Mouse (Mus musculus): ENCODE results near the gene Ccm2l. TPM values are rescaled to one million over a fixed set of nuclear protein-coding genes. Genes with fewer than 3 reads are reported as not detected.

Gene Ccm2l
- total RNA-seq, 1 experiment, result 1.9 TPM

- in situ Hi-C loops (cut with MboI; ENCODE audit: low sequenced_read_pairs in 2 of 2, unreplicated experiment in 2 of 2), result loop anchor here in 1 of 2 experiments (25.0 kb wide), 1 partner anchor 219 kb away; the partner anchor contains the start of gene Mylk2
- no peaks in the 10 kb centered on the region for H3K4me1 ChIP-seq (ENCODE audit: control insufficient read depth in 2 of 2, insufficient read depth in 2 of 2, low read length in 2 of 2, poor library complexity in 1 of 2)
- DNase-seq (ENCODE audit: low read depth, low spot score), result no peak
- no peak for TF ChIP-seq HCFC1 (IDR thresholded peaks at IDR 0.05; ENCODE audit: borderline replicate concordance, insufficient read depth, low read length)
- TF ChIP-seq MAFK (IDR thresholded peaks at IDR 0.05; ENCODE audit: insufficient read depth, low read depth, low read length), result no peak
- TF ChIP-seq ZNF384 (IDR thresholded peaks at IDR 0.05; ENCODE audit: low read depth, low read length), result no peak
- no peak for TF ChIP-seq CHD2 (IDR thresholded peaks at IDR 0.05; ENCODE audit: low read depth, low read length)
- no peak; the same call in 1 of the 2 replicates for TF ChIP-seq ZC3H11A (IDR thresholded peaks at IDR 0.05; ENCODE audit: borderline replicate concordance, low read depth, low read length)
- H3K4me3 ChIP-seq (ENCODE audit: insufficient read depth in 1 of 2, low read depth in 1 of 2, low read length in 2 of 2, poor library complexity in 1 of 2, severe bottlenecking in 1 of 2), result no peak overlapping the region
- no peak overlapping the region for H3K27ac ChIP-seq (ENCODE audit: insufficient read depth, low read depth, low read length, poor library complexity, severe bottlenecking)
- no peak overlapping the region for H3K9ac ChIP-seq (ENCODE audit: insufficient read depth, low read depth, low read length, poor library complexity, severe bottlenecking)
- H3K9me3 ChIP-seq (ENCODE audit: control insufficient read depth, insufficient read depth, low read depth, low read length), result no peaks in the 10 kb centered on the region
- H3K36me3 ChIP-seq (ENCODE audit: control insufficient read depth, insufficient read depth, low read length, poor library complexity, severe bottlenecking), result peaks cover 8% of the 10 kb centered on the region; the same call in 1 of the 2 replicates
These were observed 65.3 kb downstream of the Ccm2l start for GRCm38 (mm10) chr2:153131019-153131418.

Other genes starting within 250 kb of the Ccm2l start
- 24.9 and 34.9 TPM in 2 replicates for gene Bcl2l1, start 234.2 kb upstream of the Ccm2l start, total RNA-seq (2012; rRNA removed)
- 63.2 and 77.8 TPM in 2 replicates for gene Tpx2, start 218.0 kb upstream of the Ccm2l start, total RNA-seq (2012; rRNA removed)
- 0.16 and 0.22 TPM in 2 replicates for gene Mylk2, start 154.6 kb upstream of the Ccm2l start, total RNA-seq (2012; rRNA removed)
- 0.36 TPM in 1 of 2 replicates, not detected in the other for gene Foxs1, start 132.7 kb upstream of the Ccm2l start, total RNA-seq (2012; rRNA removed)
- 0.31 and 0.48 TPM in 2 replicates for gene Dusp15, start 114.3 kb upstream of the Ccm2l start, total RNA-seq (2012; rRNA removed)
- gene Ttll9, start 103.5 kb upstream of the Ccm2l start, total RNA-seq (2012; rRNA removed), result 1.2 and 2.1 TPM in 2 replicates
- gene Pdrg1, start 50.5 kb upstream of the Ccm2l start, total RNA-seq (2012; rRNA removed), result 52.2 and 53.3 TPM in 2 replicates
- 0.36 and 1.9 TPM in 2 replicates for gene Xkr7, start 34.1 kb upstream of the Ccm2l start, total RNA-seq (2012; rRNA removed)
- 29.3 and 60.8 TPM in 2 replicates for gene Hck, start 42.5 kb downstream of the Ccm2l start, total RNA-seq (2012; rRNA removed)
- gene Tm9sf4, start 95.3 kb downstream of the Ccm2l start, total RNA-seq (2012; rRNA removed), result 62.8 and 108 TPM in 2 replicates
- gene Tspyl3, start 159.5 kb downstream of the Ccm2l start, total RNA-seq (2012; rRNA removed), result 1.7 and 2.1 TPM in 2 replicates
- gene Plagl2, start 175.5 kb downstream of the Ccm2l start, total RNA-seq (2012; rRNA removed), result 3.5 and 3.9 TPM in 2 replicates
- gene Pofut1, start 175.6 kb downstream of the Ccm2l start, total RNA-seq (2012; rRNA removed), result 29.2 and 37.8 TPM in 2 replicates
- gene Kif3b, start 225.5 kb downstream of the Ccm2l start, total RNA-seq (2012; rRNA removed), result 7.6 and 8.6 TPM in 2 replicates

Measured in ES-E14 (cell line).